Mouse (Mus musculus): ENCODE data around the gene Fam114a1. TPM values are rescaled to one million over a fixed set of nuclear protein-coding genes. Genes with fewer than 3 reads are reported as not detected.

The Fam114a1 gene
- polyA plus RNA-seq, 2 experiments: 7.1 to 8.5 TPM

- no peak for DNase-seq (ENCODE audit: low read depth in 3 of 3, low spot score in 3 of 3)
- Histone ChIP-seq H3K27ac (no peak overlapping the region), H3K36me3 (replicated peaks; ENCODE audit: control insufficient read depth, insufficient read depth, low read depth) (no peaks in the 10 kb centered on the region), H3K4me1 (replicated peaks; ENCODE audit: control insufficient read depth in 2 of 2, insufficient read depth in 2 of 2, low read length in 1 of 2) (no peaks in the 10 kb centered on the region), H3K4me2 (ENCODE audit: low read depth) (no peak overlapping the region), H3K9ac (replicated peaks) (no peak overlapping the region), H3K9me3 (ENCODE audit: control insufficient read depth, low read length) (no peaks in the 10 kb centered on the region), H3K27me3 (ENCODE audit: control insufficient read depth, insufficient read depth, low read length) (no peaks in the 10 kb centered on the region), H3K4me3 (ENCODE audit: insufficient read depth in 1 of 2, low read depth in 2 of 2, low read length in 2 of 2) (no peak overlapping the region)
- TF ChIP-seq EP300 (IDR thresholded peaks at IDR 0.05; ENCODE audit: low read depth): no peak
- no peak for TF ChIP-seq CTCF (IDR thresholded peaks at IDR 0.05; ENCODE audit: low read depth)
- no peak for ATAC-seq (ENCODE audit: insufficient read depth)
- WGBS (ENCODE audit: insufficient replicate concordance): 66% methylated on average over 11 of the region's 11 CpGs
Observed at GRCm38 (mm10) chr5:65043407-65043895, 73.6 kb downstream of the Fam114a1 start.

- TF ChIP-seq CTCF (IDR thresholded peaks at IDR 0.05; ENCODE audit: low read depth) (no peak), EP300 (IDR thresholded peaks at IDR 0.05; ENCODE audit: low read depth) (no peak)
- Histone ChIP-seq H3K4me3 (ENCODE audit: insufficient read depth in 1 of 2, low read depth in 2 of 2, low read length in 2 of 2) (no peak overlapping the region), H3K4me2 (ENCODE audit: low read depth) (no peak overlapping the region), H3K9me3 (ENCODE audit: control insufficient read depth, low read length) (no peaks in the 10 kb centered on the region), H3K36me3 (replicated peaks; ENCODE audit: control insufficient read depth, insufficient read depth, low read depth) (no peaks in the 10 kb centered on the region), H3K4me1 (replicated peaks; ENCODE audit: control insufficient read depth in 2 of 2, insufficient read depth in 2 of 2, low read length in 1 of 2) (no peaks in the 10 kb centered on the region), H3K9ac (replicated peaks) (no peak overlapping the region), H3K27me3 (ENCODE audit: control insufficient read depth, insufficient read depth, low read length) (no peaks in the 10 kb centered on the region), H3K27ac (no peak overlapping the region)
- DNase-seq (ENCODE audit: low read depth in 3 of 3, low spot score in 3 of 3): no peak
- ATAC-seq (ENCODE audit: insufficient read depth): no peak
- 67% methylated on average over 6 of the region's 6 CpGs for WGBS (ENCODE audit: insufficient replicate concordance)
Observed at GRCm38 (mm10) chr5:65045642-65046370, 75.9 kb downstream of the Fam114a1 start.

DNA sequence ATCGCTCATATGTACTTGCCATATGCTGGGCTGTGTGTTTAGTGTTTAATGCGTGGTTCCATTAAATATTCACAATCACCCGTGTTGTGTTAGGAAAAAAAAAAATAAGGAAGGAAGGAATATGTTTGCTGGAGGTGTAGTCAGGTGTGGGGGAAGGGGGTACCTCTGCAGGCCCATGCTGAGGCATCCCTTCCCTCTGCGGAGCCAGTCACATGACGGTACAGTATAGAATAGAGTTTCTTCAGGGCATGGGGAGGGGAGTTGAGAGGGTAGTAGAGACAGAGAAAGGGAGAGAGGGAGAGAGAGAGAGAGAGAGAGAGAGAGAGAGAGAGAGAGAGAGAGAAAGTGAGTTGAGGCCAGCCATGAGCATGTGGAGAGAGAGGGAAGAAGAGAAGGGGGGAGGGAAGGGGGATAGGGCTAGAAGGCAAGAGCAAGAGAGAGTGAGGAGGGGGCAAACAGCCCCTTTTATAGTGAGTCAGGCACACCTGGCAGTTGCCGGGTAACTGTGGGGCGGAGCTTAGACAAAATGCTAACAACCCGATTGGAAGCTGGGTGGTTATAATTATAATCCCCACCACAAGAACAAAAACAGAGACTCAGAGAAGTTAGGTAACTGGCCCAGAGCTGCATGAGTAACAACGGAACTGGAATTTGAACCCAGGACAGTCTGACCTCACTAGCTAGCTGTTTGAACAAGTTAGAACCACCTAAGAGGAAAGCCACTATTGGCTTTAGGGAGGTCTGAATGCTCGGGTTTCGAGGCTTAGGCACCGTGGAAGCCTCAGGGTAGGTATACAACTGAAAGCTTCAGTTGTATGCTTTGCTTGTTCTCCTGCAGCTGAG lies 76.8 kb downstream of the Fam114a1 start:
- Histone ChIP-seq H3K9me3 (ENCODE audit: control insufficient read depth, low read length) (no peaks in the 10 kb centered on the region), H3K4me2 (ENCODE audit: low read depth) (no peak overlapping the region), H3K9ac (replicated peaks) (no peak overlapping the region), H3K27me3 (ENCODE audit: control insufficient read depth, insufficient read depth, low read length) (no peaks in the 10 kb centered on the region), H3K27ac (no peak overlapping the region), H3K36me3 (replicated peaks; ENCODE audit: control insufficient read depth, insufficient read depth, low read depth) (no peaks in the 10 kb centered on the region), H3K4me1 (replicated peaks; ENCODE audit: control insufficient read depth in 2 of 2, insufficient read depth in 2 of 2, low read length in 1 of 2) (no peaks in the 10 kb centered on the region), H3K4me3 (ENCODE audit: insufficient read depth in 1 of 2, low read depth in 2 of 2, low read length in 2 of 2) (no peak overlapping the region)
- ATAC-seq (ENCODE audit: insufficient read depth) (no peak), DNase-seq (ENCODE audit: low read depth in 3 of 3, low spot score in 3 of 3) (no peak)
- 58% methylated on average over 12 of the region's 12 CpGs for WGBS (ENCODE audit: insufficient replicate concordance)
- no peak for TF ChIP-seq CTCF (IDR thresholded peaks at IDR 0.05; ENCODE audit: low read depth)
- TF ChIP-seq EP300 (IDR thresholded peaks at IDR 0.05; ENCODE audit: low read depth): no peak

- Histone ChIP-seq H3K27ac (no peak overlapping the region), H3K4me3 (ENCODE audit: insufficient read depth in 1 of 2, low read depth in 2 of 2, low read length in 2 of 2) (no peak overlapping the region), H3K36me3 (replicated peaks; ENCODE audit: control insufficient read depth, insufficient read depth, low read depth) (no peaks in the 10 kb centered on the region), H3K9me3 (ENCODE audit: control insufficient read depth, low read length) (no peaks in the 10 kb centered on the region), H3K4me2 (ENCODE audit: low read depth) (no peak overlapping the region), H3K27me3 (ENCODE audit: control insufficient read depth, insufficient read depth, low read length) (no peaks in the 10 kb centered on the region), H3K4me1 (replicated peaks; ENCODE audit: control insufficient read depth in 2 of 2, insufficient read depth in 2 of 2, low read length in 1 of 2) (no peaks in the 10 kb centered on the region), H3K9ac (replicated peaks) (no peak overlapping the region)
- TF ChIP-seq CTCF (IDR thresholded peaks at IDR 0.05; ENCODE audit: low read depth) (no peak), EP300 (IDR thresholded peaks at IDR 0.05; ENCODE audit: low read depth) (no peak)
- WGBS (ENCODE audit: insufficient replicate concordance): 64% methylated on average over 12 of the region's 12 CpGs
- no peak for DNase-seq (ENCODE audit: low read depth in 3 of 3, low spot score in 3 of 3)
- ATAC-seq (ENCODE audit: insufficient read depth): no peak
Observed at GRCm38 (mm10) chr5:65047285-65047855, 77.5 kb downstream of the Fam114a1 start.

DNA sequence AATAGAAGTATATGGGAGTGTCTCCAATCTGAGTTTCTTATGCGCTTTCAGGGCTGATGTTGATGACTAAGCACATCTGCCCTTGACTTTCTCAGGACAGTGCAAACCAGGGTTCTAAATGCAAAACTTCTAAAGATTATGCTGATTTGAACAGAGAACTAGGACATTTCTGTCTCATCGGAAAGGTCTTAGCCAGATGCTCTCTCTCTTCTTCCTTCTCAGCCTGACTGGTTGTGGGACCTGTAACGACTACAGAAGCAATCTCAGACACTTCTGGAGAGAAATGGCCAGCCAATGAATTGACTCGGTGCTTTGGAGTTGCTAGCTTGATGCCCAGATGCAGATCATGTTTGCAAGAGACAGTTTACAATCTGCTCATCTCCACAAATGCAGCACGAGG lies 80.0 kb downstream of the Fam114a1 start:
- ATAC-seq (ENCODE audit: insufficient read depth): no peak
- Histone ChIP-seq H3K27ac (no peak overlapping the region), H3K9ac (replicated peaks) (no peak overlapping the region), H3K9me3 (ENCODE audit: control insufficient read depth, low read length) (no peaks in the 10 kb centered on the region), H3K27me3 (ENCODE audit: control insufficient read depth, insufficient read depth, low read length) (no peaks in the 10 kb centered on the region), H3K4me2 (ENCODE audit: low read depth) (no peak overlapping the region), H3K4me1 (replicated peaks; ENCODE audit: control insufficient read depth in 2 of 2, insufficient read depth in 2 of 2, low read length in 1 of 2) (no peaks in the 10 kb centered on the region), H3K36me3 (replicated peaks; ENCODE audit: control insufficient read depth, insufficient read depth, low read depth) (no peaks in the 10 kb centered on the region), H3K4me3 (ENCODE audit: insufficient read depth in 1 of 2, low read depth in 2 of 2, low read length in 2 of 2) (no peak overlapping the region)
- WGBS (ENCODE audit: insufficient replicate concordance): 66% methylated on average over 5 of the region's 5 CpGs
- DNase-seq (ENCODE audit: low read depth in 3 of 3, low spot score in 3 of 3): no peak
- TF ChIP-seq EP300 (IDR thresholded peaks at IDR 0.05; ENCODE audit: low read depth) (no peak), CTCF (IDR thresholded peaks at IDR 0.05; ENCODE audit: low read depth) (no peak)

Data from liver, embryonic 14.5 days (tissue).